Mouse (Mus musculus) forebrain, embryonic 14.5 days (tissue): ENCODE results near the gene Dennd2c. TPM values are rescaled to one million over a fixed set of nuclear protein-coding genes. Genes with fewer than 3 reads are reported as not detected.
A peak's percentile ranks its signal among the peaks of the same experiment; 100 is the strongest.
"Not testable (repeated sequence)": the region's sequence is repeated elsewhere in the genome, so short reads cannot be mapped to it uniquely, and the experiment has no call there.

ENCODE experiments used
- ATAC-seq: fragments of 200-750 bp; cut with Nextera tagmentation; 2 replicates; pipeline ENCODE4 v1.8.0; 2017; ENCODE audit warnings: mild to moderate bottlenecking, moderate library complexity
- DNase-seq: peaks from one replicate; pipeline ENCODE4 v3.0.0-alpha.2; 2015; ENCODE audit warnings: low spot score
- H3K27ac ChIP-seq: fragments of 300-500 bp; sonication (generic); 2 replicates; pipeline ENCODE4 v1.5.1; 2014; ENCODE audit warnings: low read depth, mild to moderate bottlenecking, control low read depth, low read length, moderate library complexity
- H3K27me3 ChIP-seq: fragments of 300-500 bp; sonication (generic); replicated peaks from 2 replicates; pipeline ENCODE4 v1.6.1; 2014; ENCODE audit warnings: low read length, control low read depth, mixed read lengths; ENCODE audit not compliant: control insufficient read depth, insufficient read depth
- H3K36me3 ChIP-seq: fragments of 300-500 bp; sonication (generic); 2 replicates; pipeline ENCODE4 v1.6.1; 2014; ENCODE audit warnings: low read length, control low read depth; ENCODE audit not compliant: control insufficient read depth, insufficient read depth
- H3K4me1 ChIP-seq: fragments of 300-500 bp; sonication (generic); 2 replicates; pipeline ENCODE4 v1.6.1; 2014; ENCODE audit warnings: antibody characterized with exemption, low read length, control low read depth; ENCODE audit not compliant: control insufficient read depth, insufficient read depth
- H3K4me2 ChIP-seq: fragments of 300-500 bp; sonication (generic); 2 replicates; pipeline ENCODE4 v1.6.1; 2014; ENCODE audit warnings: mild to moderate bottlenecking, control low read depth, low read length
- H3K4me3 ChIP-seq: fragments of 300-500 bp; sonication (generic); 2 replicates; pipeline ENCODE4 v1.5.1; 2014; ENCODE audit warnings: low read depth, low read length, control low read depth
- H3K9ac ChIP-seq: fragments of 300-500 bp; sonication (generic); 2 replicates; pipeline ENCODE4 v1.6.1; 2014; ENCODE audit warnings: mild to moderate bottlenecking, low read length, control low read depth, moderate library complexity
- H3K9me3 ChIP-seq: fragments of 300-500 bp; sonication (generic); replicated peaks from 2 replicates; pipeline ENCODE4 v1.6.1; 2016; ENCODE audit warnings: low read length, control low read depth, mixed read lengths; ENCODE audit not compliant: control insufficient read depth
- WGBS: fragments of 180-500 bp; shearing (Covaris S2); extraction: QIAGEN DNeasy Blood & Tissue Kit; methylation state at CpG from one replicate; pipeline ENCODE4 v1.1.7; 2014; 5-methylcytosine and 5-hydroxymethylcytosine counted together
- polyA plus RNA-seq: library from polyadenylated mRNA; unstranded; fragments of >200 nt; fragmentation: Nextera tagmentation; extraction: Ambion mirVana; gene quantifications from 2 replicates; pipeline ENCODE4 v1.2.1, GENCODE M21; 2014

The Dennd2c gene
- polyA plus RNA-seq, 1 experiment from 2014 or later: 0.88 TPM

GRCm38 (mm10) chr3:103128251-103128650 is 25.8 kb downstream of the Dennd2c start:
- Histone ChIP-seq H3K27ac (no peak overlapping the region), H3K4me3 (no peak overlapping the region), H3K4me2 (no peak overlapping the region), H3K4me1 (peaks cover 4% of the 10 kb centered on the region; the same call in 1 of the 2 replicates), H3K9ac (no peak overlapping the region), H3K36me3 (no peaks in the 10 kb centered on the region), H3K9me3 (0 out of 2 replicates have a peak, but pooled peaks cover 2% of the 10 kb centered on the region), H3K27me3 (no peaks in the 10 kb centered on the region)
- no peak for ATAC-seq
- WGBS: 37% methylated on average over 4 of the region's 4 CpGs
- no peak for DNase-seq

GRCm38 (mm10) chr3:103129367-103130159 is 27.2 kb downstream of the Dennd2c start:
- Histone ChIP-seq H3K36me3 (no peaks in the 10 kb centered on the region), H3K9me3 (0 out of 2 replicates have a peak, but pooled peaks cover 2% of the 10 kb centered on the region), H3K4me2 (no peak overlapping the region), H3K27me3 (no peaks in the 10 kb centered on the region), H3K27ac (no peak overlapping the region), H3K4me3 (no peak overlapping the region), H3K4me1 (peaks cover 4% of the 10 kb centered on the region; the same call in 1 of the 2 replicates), H3K9ac (no peak overlapping the region)
- no peak for DNase-seq
- no peak for ATAC-seq
- WGBS: 89% methylated on average over 8 of the region's 8 CpGs

GRCm38 (mm10) chr3:103130236-103130751 is 27.9 kb downstream of the Dennd2c start:
- peak; percentile 57; the same call in 1 of the 2 replicates for ATAC-seq
- no peaks in the 10 kb centered on the region for H3K27me3 ChIP-seq
- no peak overlapping the region for H3K4me2 ChIP-seq
- peaks cover 4% of the 10 kb centered on the region; the same call in 1 of the 2 replicates for H3K4me1 ChIP-seq
- no peak overlapping the region for H3K27ac ChIP-seq
- no peak overlapping the region for H3K9ac ChIP-seq
- no peak overlapping the region for H3K4me3 ChIP-seq
- DNase-seq: peak; percentile 28
- H3K9me3 ChIP-seq: 0 out of 2 replicates have a peak, but pooled peaks cover 2% of the 10 kb centered on the region
- 69% methylated on average over 6 of the region's 6 CpGs for WGBS
- H3K36me3 ChIP-seq: no peaks in the 10 kb centered on the region

- Histone ChIP-seq H3K9me3 (no peaks in the 10 kb centered on the region), H3K36me3 (no peaks in the 10 kb centered on the region), H3K27me3 (no peaks in the 10 kb centered on the region), H3K27ac (no peak overlapping the region), H3K4me2 (no peak overlapping the region), H3K4me1 (no peaks in the 10 kb centered on the region; the same call in 1 of the 2 replicates), H3K4me3 (no peak overlapping the region), H3K9ac (no peak overlapping the region)
- WGBS: 93% methylated on average over 10 of the region's 10 CpGs
- ATAC-seq: no peak
- DNase-seq: no peak
These were observed 30.7 kb downstream of the Dennd2c start for GRCm38 (mm10) chr3:103133098-103133497.

- ATAC-seq: no peak
- WGBS: 89% methylated on average over 4 of the region's 4 CpGs
These were observed 34.1 kb downstream of the Dennd2c start for GRCm38 (mm10) chr3:103136414-103137077.

GRCm38 (mm10) chr3:103139047-103139446 is 36.6 kb downstream of the Dennd2c start:
- Histone ChIP-seq H3K9me3 (no peaks in the 10 kb centered on the region), H3K36me3 (no peaks in the 10 kb centered on the region), H3K9ac (no peak overlapping the region), H3K4me3 (no peak overlapping the region), H3K4me1 (no peaks in the 10 kb centered on the region), H3K4me2 (no peak overlapping the region), H3K27ac (no peak overlapping the region), H3K27me3 (no peaks in the 10 kb centered on the region)
- 80% methylated on average over 8 of the region's 8 CpGs for WGBS
- no peak for ATAC-seq
- DNase-seq: no peak

More at GRCm38 (mm10) chr3:103136414-103137077, 34.1 kb downstream of the Dennd2c start:
- no peak overlapping the region for H3K9ac ChIP-seq
- no peak for DNase-seq
- H3K27ac ChIP-seq: no peak overlapping the region
- H3K4me3 ChIP-seq: no peak overlapping the region
- no peaks in the 10 kb centered on the region for H3K27me3 ChIP-seq
- H3K4me1 ChIP-seq: no peaks in the 10 kb centered on the region
- H3K9me3 ChIP-seq: no peaks in the 10 kb centered on the region
- no peak overlapping the region for H3K4me2 ChIP-seq
- H3K36me3 ChIP-seq: no peaks in the 10 kb centered on the region

GRCm38 (mm10) chr3:103140095-103140838 is 37.9 kb downstream of the Dennd2c start:
- H3K9me3 ChIP-seq, DNase-seq, ATAC-seq, H3K4me2 ChIP-seq, H3K4me3 ChIP-seq, H3K9ac ChIP-seq, H3K4me1 ChIP-seq, H3K27ac ChIP-seq, H3K36me3 ChIP-seq, H3K27me3 ChIP-seq: not testable (repeated sequence)
- WGBS: 76% methylated on average over 11 of the region's 11 CpGs

GRCm38 (mm10) chr3:103141287-103141686 is 38.9 kb downstream of the Dennd2c start:
- Histone ChIP-seq H3K36me3 (no peaks in the 10 kb centered on the region), H3K4me2 (no peak overlapping the region), H3K4me1 (no peaks in the 10 kb centered on the region), H3K27ac (no peak overlapping the region), H3K9ac (no peak overlapping the region), H3K27me3 (no peaks in the 10 kb centered on the region), H3K4me3 (no peak overlapping the region), H3K9me3 (no peaks in the 10 kb centered on the region)
- DNase-seq (peak; percentile 19), ATAC-seq (no peak)
- WGBS: 78% methylated on average over 11 of the region's 11 CpGs
